Mouse (Mus musculus): Measurements from ENCODE around the gene Ccdc186. TPM values are rescaled to one million over a fixed set of nuclear protein-coding genes. Genes with fewer than 3 reads are reported as not detected.

Gene Ccdc186
- polyA plus RNA-seq, 1 experiment from 2014 or later: 28.8 TPM

GRCm38 (mm10) chr19:56745528-56745927 is 76.5 kb downstream of the Ccdc186 start:
- Histone ChIP-seq H3K9me3 (no peaks in the 10 kb centered on the region), H3K4me3 (replicated peaks) (no peak overlapping the region), H3K27me3 (no peaks in the 10 kb centered on the region; the same call in 1 of the 2 replicates), H3K4me1 (replicated peaks) (peaks cover 2% of the 10 kb centered on the region), H3K9ac (replicated peaks) (no peak overlapping the region), H3K4me2 (replicated peaks) (no peak overlapping the region), H3K27ac (no peak overlapping the region), H3K36me3 (no peaks in the 10 kb centered on the region)
- WGBS: 77% methylated on average over 6 of the region's 6 CpGs
- ATAC-seq: no peak

DNA sequence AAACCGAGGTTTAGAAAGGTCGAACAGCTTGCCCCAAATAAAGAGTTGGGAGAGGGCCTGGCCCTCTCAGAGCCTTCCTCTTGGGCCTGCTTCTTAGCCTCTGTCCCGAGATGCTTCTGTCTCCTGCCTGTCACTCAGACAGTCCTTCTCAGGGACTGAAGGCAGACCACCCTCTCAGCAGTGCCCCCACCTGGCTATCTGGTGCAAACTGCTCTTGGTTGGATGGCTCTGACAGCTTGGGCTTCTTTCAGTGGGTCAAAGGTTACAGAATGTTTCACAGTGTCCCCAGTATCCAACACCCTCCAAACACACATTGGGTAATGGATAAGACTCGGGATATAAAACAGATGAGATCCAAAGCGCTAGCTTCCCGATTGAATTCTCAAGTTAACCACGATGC is 76.9 kb downstream of the Ccdc186 start:
- no peaks in the 10 kb centered on the region for H3K36me3 ChIP-seq
- no peaks in the 10 kb centered on the region for H3K4me1 ChIP-seq (replicated peaks)
- H3K27me3 ChIP-seq: no peaks in the 10 kb centered on the region; the same call in 1 of the 2 replicates
- 71% methylated on average over 7 of the region's 7 CpGs for WGBS
- no peak overlapping the region for H3K9ac ChIP-seq (replicated peaks)
- ATAC-seq: no peak
- H3K4me2 ChIP-seq (replicated peaks): no peak overlapping the region
- no peak overlapping the region for H3K27ac ChIP-seq
- no peaks in the 10 kb centered on the region for H3K9me3 ChIP-seq
- H3K4me3 ChIP-seq (replicated peaks): no peak overlapping the region

Other genes with a start within 250 kb of the Ccdc186 start
- 0.32 and 0.59 TPM in 2 replicates for gene Adrb1, start 100.0 kb downstream of the Ccdc186 start, polyA plus RNA-seq (2015; fragmentation: Nextera tagmentation; extraction: Ambion mirVana)
- gene Tdrd1, start 4.0 kb upstream of the Ccdc186 start, polyA plus RNA-seq (2015; fragmentation: Nextera tagmentation; extraction: Ambion mirVana): 0.42 and 0.62 TPM in 2 replicates
- 0.26 and 0.36 TPM in 2 replicates for gene Vwa2, start 52.1 kb upstream of the Ccdc186 start, polyA plus RNA-seq (2015; fragmentation: Nextera tagmentation; extraction: Ambion mirVana)
- gene Afap1l2, start 186.0 kb upstream of the Ccdc186 start, polyA plus RNA-seq (2015; fragmentation: Nextera tagmentation; extraction: Ambion mirVana): 5.5 TPM in 2 replicates

All from midbrain, embryonic 13.5 days (tissue).